Mouse (Mus musculus) heart, postnatal 10 days (tissue): ENCODE results near the gene Zc3hc1. TPM values are rescaled to one million over a fixed set of nuclear protein-coding genes. Genes with fewer than 3 reads are reported as not detected.
"Not testable (repeated sequence)": the region's sequence is repeated elsewhere in the genome, so short reads cannot be mapped to it uniquely, and the experiment has no call there.

Experiments used
- DNase-seq, 2 experiments: peaks; one replicate each; pipeline ENCODE4 v3.0.0; 2021
- intact Hi-C: fragments of 180-260 bp; cut with DNase I; formaldehyde crosslinking; loops from one replicate; pipeline ENCODE4 v1.15.1; 2025
- total RNA-seq, 2 experiments: library from RNA; stranded (reverse); gene quantifications; 2 replicates each; pipeline ENCODE4 v1.2.3; 2021

Gene Zc3hc1
- total RNA-seq, result 10 to 100 TPM; 17.2 to 21.9 TPM

DNA sequence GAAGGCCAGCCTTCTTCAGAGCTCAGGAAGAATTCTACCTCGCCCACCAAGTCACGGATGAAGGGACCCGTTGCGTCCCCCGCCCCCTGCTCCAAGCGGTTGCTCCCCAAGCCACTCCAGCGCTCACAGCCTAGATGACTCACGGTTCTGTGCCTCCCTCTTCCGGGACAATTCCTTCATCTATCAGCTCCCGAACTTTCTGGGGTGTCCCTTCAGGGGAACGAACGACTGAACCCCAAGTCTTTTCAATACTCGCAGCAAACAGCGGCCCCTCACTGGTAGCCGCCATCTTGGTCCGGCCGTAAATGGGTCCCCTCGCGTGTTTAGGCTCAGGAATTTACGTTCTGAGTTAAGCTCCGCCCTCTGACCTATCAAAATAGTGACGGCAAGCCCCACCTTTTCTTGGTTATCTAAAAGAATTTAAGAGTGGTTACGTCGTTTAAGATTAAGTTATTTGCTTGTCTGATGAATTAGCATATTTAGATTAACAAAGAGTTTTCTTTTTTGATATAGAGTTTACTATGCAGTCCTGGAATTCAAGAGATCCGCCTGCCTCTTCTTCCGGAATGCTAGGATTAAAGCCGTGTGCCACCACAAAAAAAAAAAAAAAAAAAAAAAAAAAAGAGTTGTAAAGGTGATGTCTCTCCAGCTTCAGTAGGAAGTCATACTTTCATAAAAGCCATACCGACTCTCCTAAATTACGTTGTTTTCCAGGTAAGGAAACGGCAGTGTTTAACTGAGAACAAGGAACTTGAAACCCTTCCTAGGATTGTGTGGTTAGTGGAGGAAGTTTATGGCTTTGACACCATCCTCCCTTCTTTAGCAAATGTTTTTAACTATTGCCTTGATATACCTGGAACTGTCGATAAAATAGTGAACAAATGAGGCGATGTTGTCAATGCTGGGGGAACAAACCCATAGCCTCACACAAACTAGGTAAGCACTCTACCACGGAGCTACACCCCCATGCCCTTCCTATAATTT lies at the start of gene Zc3hc1:
TSS of gene Zc3hc1 (minus strand) at position 315 of the 984 bp plus-strand sequence.
- peak; percentile 77 to 87 for DNase-seq
- intact Hi-C loops, result no loop called here

DNA sequence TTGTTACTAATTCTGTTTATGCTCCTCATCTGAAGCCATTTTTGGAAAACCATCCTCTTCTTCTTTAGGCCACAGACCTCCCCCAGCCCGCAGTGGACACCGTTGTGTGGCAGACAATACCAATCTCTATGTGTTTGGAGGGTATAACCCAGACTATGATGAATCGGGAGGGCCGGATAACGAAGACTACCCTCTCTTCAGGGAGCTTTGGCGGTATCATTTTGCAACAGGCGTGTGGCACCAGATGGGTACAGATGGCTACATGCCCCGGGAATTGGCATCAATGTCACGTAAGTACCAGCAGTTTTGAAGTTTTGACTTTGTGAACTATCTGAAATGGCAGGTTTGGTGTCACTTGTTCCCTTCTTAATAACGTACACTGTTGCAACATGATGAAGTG lies 48.7 kb upstream of the Zc3hc1 start:
- intact Hi-C loops, result no loop called here
- DNase-seq, result no peak

DNA sequence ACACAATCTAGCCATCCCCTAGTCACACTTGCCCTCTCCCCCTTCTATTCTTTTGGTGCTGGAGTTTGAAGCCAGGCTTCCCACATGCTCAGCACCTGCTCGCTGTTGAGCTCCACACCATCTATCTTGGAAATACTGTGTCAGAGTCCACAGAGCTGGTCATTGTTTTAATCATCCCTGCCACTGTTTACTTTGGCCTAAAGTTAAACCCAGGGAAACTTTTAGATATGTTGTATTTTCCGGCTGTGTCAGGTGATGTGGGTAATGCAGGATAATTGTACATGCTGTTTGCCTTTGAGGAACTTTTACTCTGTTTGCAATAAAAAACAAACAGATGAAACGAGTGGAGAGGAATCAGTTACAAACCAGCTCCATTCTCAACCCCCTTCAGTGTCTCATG lies 46.2 kb upstream of the Zc3hc1 start:
- DNase-seq, result no peak
- intact Hi-C loops, result no loop called here

DNA sequence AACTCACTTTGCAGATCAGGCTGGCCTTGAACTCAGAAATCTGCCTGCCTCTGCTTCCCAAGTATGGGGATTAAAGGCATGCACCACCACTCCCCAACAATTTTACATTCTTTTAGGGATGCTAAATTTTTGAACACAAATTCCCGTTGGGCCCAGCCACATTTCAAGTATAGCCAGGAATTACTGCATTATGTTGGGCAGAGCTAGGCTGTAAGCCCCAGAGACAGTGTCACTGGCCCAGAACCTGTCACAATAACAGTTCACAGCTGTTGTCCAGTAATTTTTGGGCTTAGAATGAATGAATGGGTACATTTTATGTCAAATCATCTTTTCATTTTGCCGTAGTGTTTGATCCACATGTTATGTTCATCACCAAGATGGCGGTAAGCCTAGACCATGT lies 45.6 kb upstream of the Zc3hc1 start:
- peak; percentile 63 to 67 for DNase-seq
- intact Hi-C loops, result no loop called here

DNA sequence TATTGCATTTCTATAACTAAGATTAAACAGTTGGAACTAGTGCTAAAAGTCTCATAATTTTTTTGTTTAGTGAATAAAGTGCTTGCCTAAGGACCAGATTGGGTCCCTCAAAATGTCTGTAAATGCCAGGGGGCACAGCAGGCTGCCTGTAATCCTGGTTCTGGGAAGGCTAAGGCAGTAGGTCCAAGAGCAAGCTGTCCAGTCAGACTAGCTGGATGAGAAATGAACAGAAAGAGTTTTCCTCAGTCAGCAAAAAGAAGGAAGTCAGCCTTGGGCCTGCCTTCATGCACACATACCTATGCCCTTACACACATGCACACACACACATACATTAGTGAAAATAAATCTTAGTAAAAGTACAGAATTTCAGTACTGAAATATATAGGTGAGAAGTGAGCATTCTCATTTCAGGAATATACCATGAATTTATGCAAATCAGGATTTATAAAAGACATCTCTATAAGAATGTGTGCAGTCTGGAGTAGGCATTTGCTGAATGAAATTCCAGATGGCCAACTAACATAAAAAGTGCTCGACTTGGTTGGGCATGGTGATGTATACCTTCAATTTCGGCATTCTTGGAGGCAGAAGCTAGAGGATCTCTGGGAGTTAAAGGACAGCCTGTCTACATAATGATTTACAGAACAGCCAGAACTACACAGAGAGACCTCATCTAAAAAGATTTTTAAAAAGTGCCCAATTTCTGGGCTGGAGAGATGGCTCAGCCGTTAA lies 41.8 kb upstream of the Zc3hc1 start:
- intact Hi-C loops, result no loop called here
- DNase-seq, result no peak

DNA sequence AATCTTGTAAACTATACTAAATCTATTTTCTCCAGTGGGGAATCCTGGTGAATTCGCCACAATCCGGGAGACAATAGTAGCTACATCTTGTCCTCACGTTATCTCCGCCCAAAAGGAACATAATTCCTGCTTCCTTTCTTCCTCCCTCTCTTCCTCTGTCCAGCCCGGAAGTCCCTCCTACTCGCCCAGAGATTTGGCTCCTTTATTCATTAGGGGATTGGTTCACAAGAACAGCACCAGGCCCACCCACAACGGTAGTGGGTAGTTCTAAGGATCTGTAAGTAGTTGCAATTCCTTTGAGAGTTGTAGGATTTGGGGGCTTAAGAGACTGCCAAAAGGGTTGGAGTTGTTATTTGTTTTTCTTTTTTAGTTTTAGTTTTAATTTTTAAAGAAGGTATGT lies 26.0 kb upstream of the Zc3hc1 start:
- DNase-seq, result no peak
- intact Hi-C loops, result no loop called here

DNA sequence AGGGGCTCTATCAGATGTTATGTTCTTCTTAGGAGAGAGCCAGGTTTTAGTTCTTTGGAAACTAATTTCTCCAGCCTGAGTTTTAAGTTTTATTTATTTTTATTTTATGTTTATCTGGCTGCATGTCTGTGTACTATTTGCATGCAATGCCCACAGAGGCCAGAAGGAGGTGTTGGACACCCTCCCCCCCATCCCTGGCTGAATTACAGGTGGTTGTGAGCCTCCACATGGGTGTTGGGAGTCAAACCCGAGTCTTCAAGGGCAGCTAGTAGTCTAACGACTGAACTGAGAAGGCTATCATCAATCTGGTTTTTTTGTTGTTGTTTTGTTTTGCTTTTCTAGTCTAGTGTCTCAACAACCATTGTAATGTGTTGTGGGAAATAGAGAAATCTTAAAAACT lies 25.3 kb upstream of the Zc3hc1 start:
- intact Hi-C loops, result no loop called here
- DNase-seq, result no peak

DNA sequence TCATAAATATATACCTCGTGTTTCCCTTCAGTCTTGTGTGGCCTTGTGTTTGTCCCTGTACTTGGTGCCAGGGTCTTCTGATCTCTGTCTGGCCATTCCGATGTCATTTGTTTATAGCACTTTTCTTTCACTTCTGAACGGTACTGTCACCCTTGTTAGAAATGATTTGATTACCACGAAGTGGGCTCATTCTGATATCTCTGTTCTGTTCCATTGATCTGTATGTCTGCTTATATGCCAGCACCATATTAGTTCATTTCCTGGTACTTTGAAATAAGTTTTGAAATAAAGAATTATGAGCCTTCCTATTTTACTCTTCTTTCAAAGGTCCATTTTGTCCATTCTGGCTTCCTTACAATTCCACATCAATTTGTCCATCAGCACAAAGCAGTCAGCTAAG lies 20.5 kb upstream of the Zc3hc1 start:
- intact Hi-C loops, result no loop called here
- DNase-seq, result no peak

DNA sequence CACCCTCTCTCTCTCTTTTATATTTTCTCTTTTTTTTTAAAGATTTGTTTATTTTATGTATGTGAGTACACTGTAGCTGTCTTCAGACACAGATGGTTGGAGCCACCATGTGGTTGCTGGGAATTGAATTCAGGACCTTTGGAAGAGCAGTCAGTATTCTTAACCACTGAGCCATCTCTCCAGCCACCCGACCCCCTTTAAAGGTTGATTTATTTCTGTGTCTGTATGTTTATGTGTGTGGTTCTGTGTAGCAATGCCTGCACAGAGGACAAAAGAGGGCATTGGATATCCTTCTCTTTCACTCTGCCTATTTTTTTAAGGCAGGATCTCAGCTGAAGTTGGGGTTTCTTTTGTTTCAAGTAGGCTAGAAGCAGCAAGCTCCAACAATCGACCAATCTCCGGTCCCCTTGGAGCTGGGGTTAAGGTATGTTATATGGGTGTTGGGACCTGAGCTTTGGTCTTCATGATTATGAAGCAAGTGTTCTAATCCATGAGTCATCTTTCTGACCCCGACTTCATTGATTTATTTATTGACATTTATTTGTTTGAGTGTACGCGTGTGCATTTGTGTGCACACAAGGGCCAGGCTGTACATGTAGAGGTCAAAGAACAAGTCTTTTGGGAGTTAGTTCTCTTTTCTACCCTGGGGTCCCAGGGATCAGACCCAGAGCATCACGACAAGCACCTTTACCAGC lies 18.7 kb upstream of the Zc3hc1 start:
- intact Hi-C loops, result no loop called here
- no peak for DNase-seq

DNA sequence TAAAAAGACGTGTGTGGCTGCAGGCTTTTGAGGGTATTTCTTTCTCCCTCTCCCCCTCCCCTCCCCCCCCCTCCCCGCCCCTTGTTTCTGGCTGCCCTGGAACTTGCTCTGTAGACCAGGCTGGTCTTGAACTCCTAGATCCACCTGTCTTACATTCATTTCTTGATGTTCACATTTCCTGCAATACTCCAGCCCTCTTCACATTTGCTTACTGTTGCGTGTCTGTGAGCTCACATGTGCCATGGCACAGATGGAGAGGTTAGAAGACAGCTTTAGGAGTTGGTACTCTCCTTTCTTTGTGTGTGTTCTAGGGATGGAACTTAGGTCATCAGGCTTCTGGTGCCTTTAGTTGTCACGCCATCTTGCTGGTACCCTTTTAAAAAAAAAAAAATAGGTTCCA lies 17.4 kb upstream of the Zc3hc1 start:
- intact Hi-C loops, result no loop called here
- no peak for DNase-seq

DNA sequence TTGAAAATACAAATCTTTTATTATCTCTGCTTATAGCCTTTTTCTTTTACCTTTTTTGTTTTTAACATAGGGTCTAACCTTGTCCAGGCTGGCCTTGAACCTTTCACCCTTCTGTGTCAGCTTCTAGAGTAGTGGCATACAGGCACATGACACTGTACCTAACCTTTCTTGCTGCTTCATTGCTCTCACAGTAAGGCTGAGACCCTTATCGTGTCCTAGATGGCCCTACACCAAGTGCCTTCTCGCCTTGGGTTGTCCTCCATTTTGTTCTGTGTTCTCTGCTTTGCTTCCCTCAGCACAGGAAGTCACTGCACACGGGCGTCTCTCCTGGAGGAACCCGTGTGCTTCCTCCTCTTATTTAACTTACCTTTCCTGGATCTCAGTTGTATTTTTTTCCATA lies 13.8 kb upstream of the Zc3hc1 start:
- no peak for DNase-seq
- intact Hi-C loops, result no loop called here

DNA sequence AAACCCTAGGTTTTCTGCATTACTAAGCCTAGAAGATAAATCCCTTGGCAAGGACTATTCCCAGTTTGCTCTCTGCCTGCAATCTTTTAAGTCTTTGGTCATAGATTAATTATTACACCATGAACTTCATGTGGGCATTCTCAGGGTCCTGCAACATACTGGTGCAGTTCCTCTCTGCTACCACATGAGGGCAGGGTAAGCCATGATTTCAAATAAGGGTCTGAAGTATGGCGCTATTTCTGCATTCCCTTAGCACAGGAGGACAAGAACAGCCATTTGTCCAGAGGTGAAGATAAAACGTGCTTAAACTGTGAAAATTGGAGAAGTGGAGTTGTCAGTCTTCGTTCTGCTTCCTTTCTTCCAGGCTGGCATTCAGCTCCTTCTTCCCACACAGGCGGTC lies 12.6 kb upstream of the Zc3hc1 start:
- intact Hi-C loops, result loop anchor here (1.0 to 2.0 kb wide), 4 partner anchors 56 to 635 kb away; no protein-coding TSS in a partner anchor
- DNase-seq, result peak; percentile 80 to 82

DNA sequence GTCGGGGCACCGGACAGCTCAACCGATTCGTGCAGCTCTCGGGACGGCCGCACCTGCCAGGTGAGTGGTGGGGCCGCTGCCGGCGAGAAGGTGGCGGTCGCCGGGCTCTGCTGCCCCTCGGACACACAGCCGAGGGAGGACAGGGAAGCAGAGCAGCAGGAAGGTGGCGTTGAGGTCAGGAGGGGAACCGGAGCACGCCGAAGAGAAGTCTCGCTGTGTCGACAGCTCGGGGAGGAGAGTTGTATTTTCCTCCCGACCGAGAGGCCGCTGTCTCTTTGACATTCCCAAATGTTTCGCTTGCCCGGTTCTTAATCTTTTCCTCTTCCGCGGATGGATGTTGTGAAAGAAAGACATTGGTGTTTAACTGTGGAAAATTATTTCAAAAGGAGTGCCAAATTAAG lies 11.3 kb upstream of the Zc3hc1 start:
- no peak for DNase-seq

DNA sequence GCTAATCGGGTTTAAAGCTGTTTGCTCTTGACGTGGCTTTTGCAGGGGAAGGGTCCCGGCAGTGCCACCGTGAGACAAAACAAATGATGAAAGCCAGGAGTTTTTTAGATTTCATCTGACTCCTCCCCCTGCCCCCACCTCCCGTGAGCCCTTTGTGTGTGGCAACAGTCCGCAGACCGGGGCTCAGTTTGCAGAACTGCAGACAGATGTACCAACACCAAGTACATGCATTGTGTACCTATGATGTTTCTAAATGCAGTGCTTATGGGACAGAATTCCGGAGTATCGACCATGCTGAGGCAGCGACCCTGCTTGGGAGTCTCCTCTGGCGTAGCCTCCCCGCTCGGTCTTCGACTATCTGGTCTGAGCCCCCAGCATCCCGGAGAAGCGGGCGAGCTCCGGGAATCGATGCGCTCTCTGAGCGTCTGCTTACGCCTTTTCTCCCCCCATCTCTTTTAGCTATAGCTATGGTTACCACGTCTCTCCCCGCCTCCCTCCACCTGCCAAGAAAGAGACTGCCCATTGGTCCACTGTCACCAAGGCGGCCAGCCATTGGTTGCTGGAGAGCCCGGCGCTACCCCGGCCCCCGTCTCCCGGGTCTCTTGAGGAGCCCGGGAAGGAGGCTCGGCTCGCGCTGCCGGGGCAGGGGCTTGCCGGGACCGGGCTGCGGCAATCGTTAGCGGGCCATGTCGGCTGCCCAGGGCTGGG lies 10.6 kb upstream of the Zc3hc1 start, which contains the start of gene Klhdc10:
TSS of gene Klhdc10 (plus strand) at position 561 of the 708 bp plus-strand sequence.
- DNase-seq, result peak; percentile 100
- intact Hi-C loops, result loop anchor here (2.0 kb wide), 3 partner anchors 67 to 637 kb away; no protein-coding TSS in a partner anchor

More for the DNA sequence above, 11.3 kb upstream of the Zc3hc1 start:
- intact Hi-C loops, result loop anchor here (2.0 kb wide), 3 partner anchors 67 to 637 kb away; no protein-coding TSS in a partner anchor

DNA sequence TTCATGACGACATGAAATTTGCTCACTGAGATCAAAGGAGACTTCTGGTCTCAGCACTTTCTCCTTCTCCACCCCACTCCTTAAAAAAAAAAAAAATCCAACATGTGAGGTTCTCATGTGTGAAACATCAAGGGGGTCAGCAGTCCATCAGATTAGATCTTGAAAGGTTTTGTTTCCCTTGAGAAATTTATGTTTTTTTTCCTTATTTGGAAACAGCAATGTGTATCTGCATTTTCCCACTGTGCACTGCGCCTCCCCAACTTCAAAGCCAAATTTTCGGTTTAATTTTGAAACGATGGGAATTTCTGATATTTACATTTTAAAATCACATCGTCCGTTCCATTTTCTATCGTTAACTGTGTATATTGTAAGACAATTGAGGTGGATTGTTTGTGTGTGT lies 9.9 kb upstream of the Zc3hc1 start:
- DNase-seq, result peak; percentile 10 to 17
- intact Hi-C loops, result no loop called here

DNA sequence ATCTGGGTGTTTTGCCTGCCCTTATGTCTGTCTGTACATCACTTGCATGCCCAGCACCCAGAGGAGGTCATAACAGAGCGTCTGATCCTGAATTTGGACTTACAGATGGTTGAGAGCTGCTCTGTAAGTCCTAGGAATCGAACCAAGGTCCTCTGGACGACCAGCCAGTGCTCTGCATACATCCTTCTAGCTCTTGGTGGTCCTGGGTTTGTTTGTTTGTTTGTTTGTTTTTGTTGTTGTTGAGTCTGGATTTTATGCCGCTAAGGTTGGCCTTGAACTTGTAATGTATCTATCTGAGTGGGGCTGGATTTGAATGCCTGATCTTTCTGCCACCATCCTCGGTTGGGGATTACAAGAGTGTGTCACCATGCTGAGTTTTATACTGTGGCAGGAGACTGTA lies 9.3 kb upstream of the Zc3hc1 start:
- intact Hi-C loops, result no loop called here
- no peak for DNase-seq

DNA sequence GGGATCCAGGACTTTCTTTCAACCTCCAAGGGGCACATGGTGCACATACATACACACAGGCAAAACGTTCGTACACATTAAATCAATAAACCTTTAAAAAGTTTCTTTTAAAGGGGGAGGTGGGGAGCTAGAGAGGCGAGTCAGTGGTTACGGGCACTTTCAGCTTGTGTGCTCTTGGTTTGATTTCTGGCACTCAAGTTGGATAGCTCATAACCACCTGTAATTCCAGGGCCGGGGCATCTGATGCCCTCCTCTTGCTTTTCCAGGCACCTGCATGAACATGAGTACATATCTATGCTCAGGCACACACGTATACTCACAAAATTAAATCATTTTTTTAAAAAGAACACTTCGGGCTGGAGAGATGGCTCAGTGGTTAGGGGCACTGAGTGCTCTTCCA lies 1.2 kb upstream of the Zc3hc1 start:
- intact Hi-C loops, result no loop called here
- DNase-seq, result no peak

DNA sequence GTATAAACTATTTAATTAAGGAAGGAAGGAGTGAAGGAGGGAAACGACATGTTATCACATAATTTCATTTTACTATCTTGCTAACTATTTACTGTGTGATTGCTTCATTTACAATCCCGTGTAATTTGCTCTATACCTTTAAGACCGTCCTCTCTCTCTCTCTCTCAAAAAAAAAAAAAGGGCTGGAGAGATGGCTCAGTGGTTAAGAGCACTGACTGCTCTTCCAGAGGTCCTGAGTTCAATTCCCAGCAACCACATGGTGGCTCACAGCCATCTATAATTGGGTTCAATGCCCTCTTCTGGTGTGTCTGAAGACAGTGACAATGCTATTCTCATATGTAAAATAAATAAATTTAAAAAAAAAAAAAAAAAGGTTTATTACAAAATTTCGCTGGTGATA lies 557 bp downstream of the Zc3hc1 start:
- DNase-seq, intact Hi-C loops: not testable (repeated sequence)

DNA sequence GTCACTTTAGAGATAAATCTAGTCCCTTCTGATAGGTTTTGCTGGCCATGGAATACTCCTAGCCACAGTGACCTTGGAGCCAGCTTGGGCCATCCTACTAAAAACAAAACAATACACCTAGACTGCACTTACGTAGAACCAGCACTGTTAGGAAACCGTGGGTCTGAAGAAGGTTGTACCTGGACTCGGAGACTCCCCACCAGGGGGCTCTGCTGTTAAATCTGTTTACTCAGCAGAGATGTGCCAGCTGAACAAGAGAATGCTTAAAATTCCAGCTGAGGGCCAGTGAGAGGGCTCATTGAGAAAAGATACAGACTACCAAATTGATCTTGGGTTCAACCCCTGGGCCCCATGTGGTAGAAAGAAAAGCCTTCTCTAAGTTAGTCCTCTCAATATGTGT lies 9.7 kb downstream of the Zc3hc1 start:
- intact Hi-C loops, result no loop called here
- peak in 1 of 2 experiments; percentile 25 for DNase-seq

DNA sequence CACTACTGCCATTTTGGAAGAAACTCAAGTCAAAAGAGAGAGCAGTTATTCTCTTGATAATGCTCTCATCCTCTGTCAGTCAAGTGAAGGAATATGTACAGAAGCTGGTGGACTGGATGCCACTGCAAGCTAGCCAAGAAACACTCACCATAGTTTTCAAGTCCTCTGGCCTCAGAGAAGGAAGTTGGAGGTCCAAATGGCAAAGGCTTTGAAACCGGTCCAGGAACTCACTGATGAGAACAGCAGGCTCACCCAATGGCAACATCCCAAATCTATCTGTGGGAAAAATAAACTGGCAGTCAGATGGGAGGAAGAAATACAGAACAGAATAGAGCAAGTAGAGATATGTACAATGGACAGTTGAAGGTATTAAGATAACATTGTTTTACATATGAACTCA lies 15.0 kb downstream of the Zc3hc1 start:
- peak; percentile 65 to 67 for DNase-seq
- intact Hi-C loops, result no loop called here
